Mouse (Mus musculus) brown adipose tissue, adult 24 weeks (tissue): ENCODE data around the gene Nfat5. TPM values are rescaled to one million over a fixed set of nuclear protein-coding genes. Genes with fewer than 3 reads are reported as not detected.

Experiments
- H3K27ac ChIP-seq: fragments of 200-500 bp; replicated peaks from 2 replicates; pipeline ENCODE4 v1.5.1; 2012; ENCODE audit warnings: low read depth, mild to moderate bottlenecking, low read length
- H3K4me1 ChIP-seq: fragments of 200-500 bp; 2 replicates; pipeline ENCODE4 v1.6.1; 2012; ENCODE audit warnings: low read length, mixed read lengths; ENCODE audit not compliant: control insufficient read depth, insufficient read depth, insufficient read length
- H3K4me3 ChIP-seq: fragments of 200-500 bp; 2 replicates; pipeline ENCODE4 v1.5.1; 2012; ENCODE audit warnings: low read depth, mild to moderate bottlenecking, low read length, moderate library complexity; ENCODE audit not compliant: insufficient read depth
- polyA plus RNA-seq: library from polyadenylated mRNA; stranded (reverse); fragments of >200 nt; gene quantifications from 2 replicates; pipeline ENCODE4 v1.2.4, GENCODE M21; 2012; ENCODE audit not compliant: missing spikeins, insufficient read depth, insufficient read length

Nfat5 gene
- polyA plus RNA-seq, 1 experiment, result 13.8 TPM

GRCm38 (mm10) chr8:107377346-107377745, 84.1 kb downstream of the Nfat5 start:
- Histone ChIP-seq H3K27ac (no peak overlapping the region), H3K4me3 (no peak overlapping the region), H3K4me1 (no peaks in the 10 kb centered on the region)

- Histone ChIP-seq H3K27ac (no peak overlapping the region), H3K4me1 (no peaks in the 10 kb centered on the region), H3K4me3 (no peak overlapping the region)
Observed at GRCm38 (mm10) chr8:107380734-107381133, 87.5 kb downstream of the Nfat5 start.

DNA sequence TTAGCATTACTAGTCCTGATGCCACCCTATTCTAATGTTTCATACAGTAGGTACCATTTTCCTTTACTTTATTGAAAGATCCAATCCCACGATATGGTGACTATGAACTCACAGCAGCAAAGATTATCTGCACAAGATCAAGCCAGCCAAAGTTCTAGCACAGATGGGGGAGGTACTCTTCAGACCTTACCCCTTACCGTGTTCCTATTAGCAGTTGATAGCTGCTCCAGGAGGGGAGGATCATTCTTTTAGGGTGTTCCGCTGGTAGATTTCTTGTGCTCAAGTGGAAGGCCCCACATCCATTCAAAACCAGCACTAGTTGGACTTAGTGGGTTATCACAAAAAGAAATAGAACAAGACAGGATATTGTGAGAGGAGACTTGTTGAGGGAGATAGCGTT, 88.4 kb downstream of the Nfat5 start:
- H3K4me1 ChIP-seq, result no peaks in the 10 kb centered on the region
- no peak overlapping the region for H3K4me3 ChIP-seq
- no peak overlapping the region for H3K27ac ChIP-seq

- Histone ChIP-seq H3K4me1 (no peaks in the 10 kb centered on the region), H3K4me3 (no peak overlapping the region), H3K27ac (no peak overlapping the region)
Observed at GRCm38 (mm10) chr8:107382898-107383297, 89.6 kb downstream of the Nfat5 start.

DNA sequence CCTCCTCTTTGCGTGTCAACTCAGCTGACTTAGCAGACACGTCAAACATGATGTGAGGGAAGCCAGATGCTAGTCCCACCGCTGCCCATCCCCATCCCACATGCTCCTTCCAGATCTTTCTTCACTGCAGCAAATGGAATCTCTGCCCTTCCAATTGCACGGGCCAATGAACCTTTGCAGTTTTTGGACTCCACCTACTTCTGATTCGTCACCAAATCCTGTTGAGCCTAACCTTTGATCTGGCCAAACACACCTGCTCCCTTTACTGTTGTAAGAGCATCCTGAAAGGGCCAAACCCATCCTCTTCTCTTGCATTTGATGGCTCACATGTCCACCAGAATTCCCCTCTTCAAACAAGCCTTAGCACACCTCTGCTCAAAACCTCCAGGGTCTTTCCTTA, 91.4 kb downstream of the Nfat5 start:
- Histone ChIP-seq H3K4me3 (no peak overlapping the region), H3K4me1 (no peaks in the 10 kb centered on the region), H3K27ac (no peak overlapping the region)

GRCm38 (mm10) chr8:107385063-107385462, 91.8 kb downstream of the Nfat5 start:
- Histone ChIP-seq H3K27ac (no peak overlapping the region), H3K4me3 (no peak overlapping the region), H3K4me1 (no peaks in the 10 kb centered on the region)

DNA sequence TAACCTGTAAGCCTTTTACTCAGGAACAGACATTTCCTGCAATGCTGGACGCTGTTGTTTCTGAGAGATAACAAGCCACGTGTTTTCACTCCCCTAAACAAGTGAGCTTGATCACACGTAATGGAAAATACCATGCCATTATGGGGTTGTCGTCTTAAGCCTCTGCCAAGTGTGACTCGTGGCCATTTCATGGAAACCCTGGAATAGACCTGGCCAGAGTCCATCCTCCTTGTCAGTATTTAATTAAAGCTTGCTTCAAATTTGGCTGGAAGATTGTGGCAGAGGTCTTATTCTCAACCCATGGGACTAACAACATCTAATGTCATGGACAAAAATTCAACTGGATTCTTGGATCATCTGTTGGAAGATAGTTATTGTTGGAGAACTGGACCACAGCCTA, 92.9 kb downstream of the Nfat5 start:
- Histone ChIP-seq H3K4me3 (no peak overlapping the region), H3K27ac (no peak overlapping the region), H3K4me1 (no peaks in the 10 kb centered on the region)

DNA sequence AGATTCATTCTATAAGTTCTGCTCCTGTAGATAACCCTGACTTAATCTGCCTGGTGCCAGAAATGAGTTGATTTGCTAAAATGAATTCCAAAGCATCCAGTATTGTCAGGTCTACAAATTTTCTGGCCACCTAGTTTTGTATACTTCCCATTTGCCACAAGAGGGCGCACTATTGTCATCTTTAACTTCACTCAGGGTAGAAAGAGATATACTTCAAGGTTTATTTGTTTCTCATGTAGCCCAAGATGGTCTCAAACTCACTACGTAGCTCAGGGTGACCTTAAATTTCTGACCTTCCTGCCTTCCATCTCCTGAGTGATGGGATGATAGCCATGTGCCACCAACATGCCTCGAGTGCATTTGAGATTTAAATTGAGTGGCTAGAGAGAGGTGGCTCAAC, 93.4 kb downstream of the Nfat5 start:
- H3K4me3 ChIP-seq, result no peak overlapping the region
- no peaks in the 10 kb centered on the region for H3K4me1 ChIP-seq
- no peak overlapping the region for H3K27ac ChIP-seq

- no peak overlapping the region for H3K27ac ChIP-seq
- no peaks in the 10 kb centered on the region for H3K4me1 ChIP-seq
- H3K4me3 ChIP-seq, result no peak overlapping the region
Observed at GRCm38 (mm10) chr8:107387861-107388260, 94.6 kb downstream of the Nfat5 start.

GRCm38 (mm10) chr8:107389557-107389956, 96.3 kb downstream of the Nfat5 start:
- Histone ChIP-seq H3K4me3 (no peak overlapping the region), H3K4me1 (no peaks in the 10 kb centered on the region), H3K27ac (no peak overlapping the region)

- H3K27ac ChIP-seq, result no peak overlapping the region
- H3K4me3 ChIP-seq, result no peak overlapping the region
- no peaks in the 10 kb centered on the region for H3K4me1 ChIP-seq
Observed at GRCm38 (mm10) chr8:107390476-107391135, 97.3 kb downstream of the Nfat5 start.

DNA sequence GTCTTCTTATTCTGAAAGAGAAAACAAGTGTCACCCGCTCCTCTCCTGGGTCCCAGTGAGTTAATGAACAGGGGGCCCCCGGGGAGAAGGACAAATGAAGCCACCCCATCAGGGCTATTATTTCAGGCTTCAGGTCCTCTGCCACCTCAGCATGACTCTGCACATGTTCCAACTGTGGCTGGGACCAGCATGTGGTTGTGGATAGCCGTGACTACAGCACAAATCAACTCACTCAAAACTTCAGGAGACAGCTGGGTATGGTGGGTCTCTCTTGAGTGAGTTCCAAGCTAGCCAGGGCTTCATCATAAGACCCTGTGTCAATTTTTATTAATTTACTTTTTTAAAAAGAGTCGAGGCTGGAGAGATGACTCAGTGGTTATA, 97.9 kb downstream of the Nfat5 start:
- Histone ChIP-seq H3K4me3 (no peak overlapping the region), H3K4me1 (no peaks in the 10 kb centered on the region), H3K27ac (no peak overlapping the region)

DNA sequence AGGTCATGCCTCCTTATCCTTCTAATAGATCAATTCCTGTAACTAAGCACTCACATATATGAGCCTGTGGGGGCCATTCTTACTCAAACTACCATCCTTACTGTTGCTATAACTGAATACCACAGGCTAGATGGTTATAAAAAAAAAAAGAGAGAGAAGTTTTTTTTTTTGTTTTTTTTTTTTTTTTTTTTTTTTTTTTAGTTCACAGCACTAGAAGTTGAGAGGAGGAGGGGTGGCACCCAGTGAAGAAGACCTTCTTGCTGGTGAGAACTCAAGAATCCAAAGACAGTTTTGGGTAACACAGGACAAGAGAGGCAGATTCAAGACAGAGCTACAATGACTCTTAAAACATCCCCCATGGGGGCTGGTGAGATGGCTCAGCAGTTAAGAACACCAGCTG, 102.1 kb downstream of the Nfat5 start:
- Histone ChIP-seq H3K27ac (no peak overlapping the region), H3K4me1 (no peaks in the 10 kb centered on the region), H3K4me3 (no peak overlapping the region)

- H3K4me1 ChIP-seq, result no peaks in the 10 kb centered on the region
- H3K4me3 ChIP-seq, result no peak overlapping the region
- no peak overlapping the region for H3K27ac ChIP-seq
Observed at GRCm38 (mm10) chr8:107396106-107396670, 102.9 kb downstream of the Nfat5 start.

DNA sequence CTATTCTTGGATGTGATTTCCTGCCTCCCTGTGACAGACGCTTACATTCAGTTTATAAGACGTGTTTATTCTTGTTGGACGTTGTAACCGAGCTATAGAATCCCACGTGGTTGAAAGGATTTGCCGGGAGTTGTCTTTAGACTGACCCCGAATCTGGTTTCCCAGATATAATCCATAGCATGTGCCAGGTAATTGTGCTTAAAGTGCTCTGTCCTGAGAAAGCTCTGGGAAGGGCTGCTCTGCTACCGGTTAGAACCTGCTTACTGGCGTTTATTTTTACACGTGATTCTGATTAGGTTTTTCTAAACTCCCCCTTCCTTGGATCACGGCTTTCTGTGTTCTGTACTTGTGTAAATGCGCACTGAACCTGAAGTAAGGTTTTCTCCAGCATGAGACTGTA, 104.4 kb downstream of the Nfat5 start:
- no peaks in the 10 kb centered on the region for H3K4me1 ChIP-seq

GRCm38 (mm10) chr8:107399495-107399894, 106.2 kb downstream of the Nfat5 start:
- no peak overlapping the region for H3K27ac ChIP-seq
- no peak overlapping the region for H3K4me3 ChIP-seq
- no peaks in the 10 kb centered on the region for H3K4me1 ChIP-seq

More for the DNA sequence above, 104.4 kb downstream of the Nfat5 start:
- H3K27ac ChIP-seq, result no peak overlapping the region
- no peak overlapping the region for H3K4me3 ChIP-seq
